Mouse (Mus musculus): ENCODE data around the gene Wdr4.

The Wdr4 gene

DNA sequence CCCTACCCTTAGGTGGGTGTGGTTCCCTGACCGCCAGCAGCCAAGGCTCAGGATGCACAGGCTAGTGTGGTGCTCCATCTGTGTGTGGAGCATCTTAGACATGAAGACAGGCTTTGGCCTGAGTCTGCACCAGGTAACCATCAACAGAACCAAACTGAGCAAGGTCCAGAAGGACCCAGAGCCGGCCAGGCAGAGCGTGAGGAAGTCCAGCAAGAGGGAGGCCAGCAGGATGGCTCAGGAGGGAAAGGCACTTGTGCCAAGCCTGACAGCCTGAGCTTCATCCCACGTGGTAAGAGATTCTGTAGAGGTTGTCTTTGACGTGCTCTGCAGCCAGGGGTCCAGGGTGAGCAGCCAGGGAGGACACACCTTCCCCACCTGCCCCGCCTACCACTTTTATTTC is 22.1 kb downstream of the Wdr4 start:
- DNase-seq (ENCODE audit: low read depth, low spot score): no peak

DNA sequence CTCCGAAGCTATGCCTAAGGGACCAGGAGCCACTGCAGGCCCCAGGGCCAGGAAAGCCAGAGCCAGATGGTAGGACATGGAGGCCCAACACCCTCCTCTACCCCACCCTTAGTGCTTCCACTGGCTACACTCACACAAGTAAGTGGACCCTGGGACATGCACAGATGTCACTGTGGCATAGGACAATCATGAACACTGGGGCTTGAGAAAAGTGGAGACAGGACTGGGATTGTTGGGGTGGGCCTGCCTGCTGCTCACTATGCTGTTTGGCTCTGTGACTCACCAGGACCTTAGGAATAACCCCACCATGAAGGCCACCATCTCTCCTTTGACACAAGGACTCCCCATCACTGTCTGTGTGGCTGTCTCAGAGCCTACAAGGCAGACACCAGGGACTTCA is 24.8 kb downstream of the Wdr4 start:
- no peak for DNase-seq (ENCODE audit: low read depth, low spot score)

DNA sequence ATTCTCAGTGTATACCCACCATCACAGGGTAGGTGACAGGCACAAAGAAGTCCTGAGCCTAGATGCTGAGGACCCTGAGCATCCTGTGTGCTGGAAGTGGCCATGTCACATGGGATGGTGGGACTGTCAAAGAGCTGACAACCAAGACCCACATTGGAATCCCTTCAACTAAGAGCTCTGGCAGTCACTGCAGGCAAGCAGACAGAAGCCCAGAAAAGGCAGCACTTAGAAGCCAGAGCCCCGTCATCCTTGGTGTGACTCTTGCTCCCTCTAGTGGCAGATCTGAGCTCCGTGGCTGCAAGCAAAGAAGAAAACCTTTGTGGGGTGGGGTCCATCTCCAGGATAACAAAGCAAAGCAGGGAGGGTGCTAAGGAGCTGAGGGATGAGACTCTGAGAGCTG is 27.4 kb downstream of the Wdr4 start:
- DNase-seq (ENCODE audit: low read depth, low spot score): peak; percentile 92

DNA sequence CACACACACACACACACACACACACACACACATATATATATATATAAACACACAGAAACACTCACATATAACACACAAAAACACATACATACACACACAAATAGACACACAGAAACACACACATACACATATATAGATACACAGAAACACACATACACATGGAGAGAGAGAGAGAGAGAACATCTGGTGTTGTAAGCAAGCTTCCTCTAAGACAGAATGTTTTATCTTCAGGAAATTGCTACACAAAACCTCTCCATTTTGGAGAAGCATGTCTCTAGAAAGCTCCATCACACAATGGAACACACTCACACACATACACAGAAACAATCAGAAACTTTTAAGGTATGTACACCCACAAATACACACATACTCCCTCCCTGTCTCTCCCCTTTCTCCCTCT is 28.4 kb downstream of the Wdr4 start:
- DNase-seq (ENCODE audit: low read depth, low spot score): no peak

DNA sequence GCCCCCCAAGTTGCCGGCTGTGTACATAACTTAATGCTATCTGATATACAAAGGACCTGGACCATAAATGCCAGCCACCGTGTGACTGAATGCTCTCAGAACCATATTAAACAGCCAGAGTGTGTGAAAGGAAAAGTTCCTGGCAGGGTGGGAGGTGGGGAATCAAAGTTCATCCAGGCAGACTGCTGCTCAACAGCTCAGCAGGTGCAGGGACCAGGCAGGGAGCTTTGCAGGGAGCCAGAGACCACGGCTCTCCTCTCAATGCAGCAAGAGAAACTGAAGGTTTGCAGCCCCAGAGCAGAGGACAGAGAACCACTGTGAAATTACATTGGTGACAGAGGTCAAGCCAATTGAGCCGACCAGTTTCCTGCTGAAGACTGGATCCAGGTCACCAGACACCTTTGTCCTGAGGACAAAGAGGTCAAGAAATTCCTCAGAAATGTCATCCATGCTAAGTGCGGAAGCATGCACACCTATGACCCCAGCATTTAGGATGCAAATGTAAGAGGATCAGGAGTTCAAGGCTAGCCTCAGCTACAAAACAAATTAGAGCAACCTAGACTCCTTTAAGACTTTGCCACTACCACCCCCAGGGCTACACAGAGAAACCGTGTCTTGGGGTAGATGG is 32.2 kb downstream of the Wdr4 start:
- peak; percentile 53 for DNase-seq (ENCODE audit: low read depth, low spot score)

DNA sequence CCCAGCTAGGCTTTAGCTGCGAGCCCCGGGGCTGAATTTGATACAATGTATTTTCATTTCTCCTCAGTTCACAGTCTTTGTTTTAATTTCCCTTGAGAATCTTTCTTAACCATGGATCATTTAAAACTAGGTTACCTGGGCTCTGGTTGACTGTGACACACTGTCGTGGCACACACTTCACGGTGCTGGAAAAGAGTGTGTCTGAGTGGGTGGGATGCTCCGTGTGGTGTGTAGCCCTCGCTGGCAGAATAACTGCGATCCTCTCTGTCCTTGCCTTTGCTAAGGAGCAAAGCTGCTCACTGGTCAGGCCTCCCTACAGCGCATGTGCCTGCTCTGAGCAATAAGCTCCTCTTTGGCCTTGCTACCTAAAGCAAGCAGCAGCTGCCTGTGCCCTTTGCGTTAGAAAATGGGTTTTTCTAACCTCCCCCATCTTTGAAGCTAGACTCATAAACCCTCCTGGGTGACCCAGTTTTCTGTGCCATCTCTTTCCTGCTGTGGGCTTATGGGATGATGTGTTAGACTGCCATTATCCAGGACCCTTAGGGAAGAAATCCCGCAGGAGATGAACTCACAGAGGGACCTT is 33.1 kb downstream of the Wdr4 start:
- no peak for DNase-seq (ENCODE audit: low read depth, low spot score)

DNA sequence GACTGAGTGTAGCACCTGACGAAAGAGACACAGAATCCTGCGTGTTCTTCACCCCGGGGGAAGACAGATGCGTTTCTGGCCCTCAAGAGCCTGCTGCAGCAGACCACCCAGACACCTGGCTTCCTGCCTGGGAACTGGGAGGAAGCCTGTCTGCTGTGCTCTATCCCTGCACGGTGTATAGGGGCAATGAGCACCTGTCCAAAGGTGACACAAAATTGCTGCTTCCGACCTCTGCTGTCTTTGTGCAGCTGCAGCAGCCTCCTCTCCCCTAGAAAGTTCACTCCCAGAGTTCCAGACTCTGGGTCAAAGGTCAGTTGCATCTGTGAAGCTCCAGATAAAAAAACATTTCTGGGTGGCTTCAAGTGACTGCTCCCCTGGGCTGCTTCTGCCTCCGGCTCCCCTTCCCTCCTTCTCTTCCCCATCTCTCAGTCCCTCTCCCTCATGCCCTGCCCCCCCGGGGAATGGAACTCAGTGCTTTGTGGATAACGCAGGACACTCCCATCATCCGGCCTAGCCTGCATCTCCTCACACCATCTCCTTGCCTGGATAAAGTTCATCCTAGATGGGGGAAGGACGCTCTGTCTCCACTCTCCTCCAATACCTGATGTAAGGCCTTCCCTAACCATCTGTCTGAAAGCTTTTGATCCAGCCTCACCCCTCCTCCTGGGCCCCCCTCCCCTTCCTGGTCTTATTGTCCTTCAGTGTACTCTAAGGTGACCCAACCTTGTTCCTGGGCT is 40.5 kb downstream of the Wdr4 start:
- DNase-seq (ENCODE audit: low read depth, low spot score): peak; percentile 65

DNA sequence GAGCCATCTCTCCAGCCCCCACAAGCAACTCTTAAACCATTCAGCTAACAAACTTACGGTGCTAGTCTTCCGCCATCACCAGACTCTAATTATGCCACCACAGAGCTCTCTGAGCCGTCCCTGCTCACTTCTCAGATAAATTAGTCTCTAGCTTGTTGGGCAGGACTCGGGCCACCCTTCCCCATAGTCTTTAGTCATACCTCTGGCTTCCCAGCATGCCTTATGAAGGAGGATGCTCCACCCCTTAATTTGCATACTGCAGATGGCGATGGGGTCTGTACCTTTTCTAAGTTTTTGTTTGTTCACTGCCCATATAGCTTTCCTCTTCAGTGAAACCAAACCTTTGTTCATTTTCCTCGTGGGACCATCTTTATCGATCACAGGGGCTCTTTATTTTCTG is 41.2 kb downstream of the Wdr4 start:
- peak; percentile 66 for DNase-seq (ENCODE audit: low read depth, low spot score)

DNA sequence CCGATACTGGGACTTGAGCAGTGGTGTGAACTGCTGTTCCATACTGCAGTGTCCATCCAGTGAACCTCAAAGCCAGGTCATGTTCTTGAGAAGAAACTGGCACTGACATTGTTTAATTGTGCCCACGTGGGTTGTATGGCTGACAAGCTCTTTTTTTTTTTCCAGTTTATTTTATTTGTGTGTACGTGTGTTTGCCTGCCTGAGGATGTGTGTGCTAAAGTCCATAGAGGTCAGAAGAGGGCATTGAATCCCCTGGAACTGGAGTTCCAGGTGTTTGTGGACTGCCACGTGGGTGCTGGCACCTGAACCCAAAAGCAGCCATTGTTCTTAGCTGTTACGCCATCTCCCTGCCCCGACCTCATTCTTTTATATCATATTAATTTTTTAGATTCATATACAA is 45.4 kb downstream of the Wdr4 start:
- no peak for DNase-seq (ENCODE audit: low read depth, low spot score)

DNA sequence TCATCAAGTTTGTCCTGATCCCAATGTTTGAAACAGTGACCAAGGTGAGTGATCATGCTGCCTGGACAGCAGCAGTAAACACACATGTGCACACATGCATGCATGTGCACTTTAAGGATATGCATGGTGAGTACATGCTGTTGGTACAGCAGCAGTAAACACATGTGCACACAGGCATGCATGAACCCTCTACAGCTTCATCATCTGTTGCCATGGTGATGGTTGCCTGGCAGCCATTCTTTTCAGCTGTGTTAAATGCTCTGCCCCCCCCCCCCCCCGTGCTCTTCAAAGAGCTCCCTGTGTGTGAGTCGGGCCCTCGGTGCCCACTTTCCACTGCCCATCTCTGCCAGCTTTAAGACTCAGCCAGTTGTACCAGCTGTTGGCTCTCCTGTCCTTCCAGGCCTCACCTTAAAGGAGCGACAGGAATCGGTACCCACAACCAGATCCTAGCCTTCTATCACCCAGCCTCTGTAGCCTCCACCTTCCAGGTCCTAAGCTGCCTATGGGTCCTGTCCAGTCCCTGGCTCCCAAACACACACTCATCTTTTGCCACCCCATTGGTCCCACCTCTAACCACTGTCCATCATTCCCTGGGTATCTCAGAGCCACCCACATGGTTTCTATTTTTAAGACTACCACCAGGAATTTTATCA is 48.9 kb downstream of the Wdr4 start:
- no peak for DNase-seq (ENCODE audit: low read depth, low spot score)

DNA sequence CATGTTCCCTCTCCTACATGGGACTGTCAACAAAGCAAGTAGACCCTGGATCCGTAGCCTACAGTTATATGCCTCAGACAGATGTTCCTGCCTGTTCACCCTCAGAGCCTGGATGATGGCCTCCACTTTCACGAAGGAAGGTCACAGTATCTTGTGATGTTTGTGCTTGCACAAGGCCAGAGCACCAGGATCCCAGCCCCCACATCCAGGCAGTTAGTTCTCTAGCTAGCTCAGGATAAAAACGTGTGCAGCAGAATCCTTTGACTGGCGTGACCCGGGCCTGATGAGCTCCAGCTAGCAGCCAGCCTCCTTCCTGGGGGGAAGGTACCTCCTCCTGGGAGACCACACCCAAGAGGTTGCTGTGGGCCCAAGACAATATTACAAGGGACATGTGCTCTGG is 51.3 kb downstream of the Wdr4 start:
- DNase-seq (ENCODE audit: low read depth, low spot score): no peak

DNA sequence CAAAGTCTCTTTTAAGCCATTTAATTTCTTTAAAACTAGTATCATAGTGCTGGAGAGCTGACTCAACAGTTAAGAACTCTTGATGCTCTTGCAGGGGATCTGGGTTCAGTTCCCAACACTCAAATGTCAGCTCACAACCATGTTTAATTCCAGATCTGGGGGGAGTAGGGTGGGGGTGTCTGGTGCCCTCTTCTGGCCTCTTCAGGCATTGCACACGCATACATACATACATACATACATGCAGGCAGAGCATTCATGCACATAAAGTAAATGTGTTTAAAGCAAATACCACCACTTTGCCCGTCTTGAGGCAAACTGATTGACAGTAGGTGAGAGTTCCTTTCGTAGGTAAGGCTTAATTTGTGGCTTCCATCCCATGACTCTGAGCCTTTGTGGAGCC is 52.9 kb downstream of the Wdr4 start:
- peak; percentile 65 for DNase-seq (ENCODE audit: low read depth, low spot score)

DNA sequence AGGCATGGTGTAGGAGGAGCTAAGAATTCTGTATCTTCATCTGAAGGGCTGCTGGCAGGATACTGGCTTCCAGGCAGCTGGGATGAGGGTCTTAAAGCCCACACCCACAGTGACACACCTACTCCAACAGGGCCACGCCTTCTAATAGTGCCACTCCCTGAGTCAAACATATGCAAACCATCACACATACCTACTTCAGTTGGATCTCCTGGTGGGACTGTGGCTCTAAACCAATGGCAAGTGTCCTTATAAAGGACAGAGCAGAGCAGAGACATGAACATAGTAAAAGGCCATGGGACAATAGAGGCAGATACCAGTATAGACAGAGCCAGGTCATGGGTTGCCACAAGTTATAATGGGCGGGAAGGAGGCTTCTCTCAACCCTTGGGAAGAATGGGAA is 57.3 kb downstream of the Wdr4 start:
- DNase-seq (ENCODE audit: low read depth, low spot score): peak; percentile 72

DNA sequence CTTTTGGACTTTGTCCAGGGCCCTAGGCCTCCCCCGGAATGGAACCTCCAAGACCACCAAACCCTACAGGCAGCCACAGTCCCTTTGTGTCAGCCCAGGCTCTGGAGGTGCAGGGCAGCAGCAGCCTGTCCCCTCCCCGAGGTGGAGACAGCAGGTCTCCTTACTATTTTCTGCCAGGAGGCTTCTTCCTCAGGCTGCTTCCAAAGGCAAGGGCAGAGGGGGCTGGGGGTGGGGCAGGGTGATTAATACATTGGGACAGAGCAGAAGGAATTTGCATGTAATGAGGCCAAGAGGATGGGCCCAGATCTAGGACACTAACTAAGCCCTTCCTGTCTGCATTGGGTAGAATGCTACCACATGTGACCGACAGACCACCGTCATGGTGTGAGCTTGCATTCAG is 59.4 kb downstream of the Wdr4 start:
- no peak for DNase-seq (ENCODE audit: low read depth, low spot score)

DNA sequence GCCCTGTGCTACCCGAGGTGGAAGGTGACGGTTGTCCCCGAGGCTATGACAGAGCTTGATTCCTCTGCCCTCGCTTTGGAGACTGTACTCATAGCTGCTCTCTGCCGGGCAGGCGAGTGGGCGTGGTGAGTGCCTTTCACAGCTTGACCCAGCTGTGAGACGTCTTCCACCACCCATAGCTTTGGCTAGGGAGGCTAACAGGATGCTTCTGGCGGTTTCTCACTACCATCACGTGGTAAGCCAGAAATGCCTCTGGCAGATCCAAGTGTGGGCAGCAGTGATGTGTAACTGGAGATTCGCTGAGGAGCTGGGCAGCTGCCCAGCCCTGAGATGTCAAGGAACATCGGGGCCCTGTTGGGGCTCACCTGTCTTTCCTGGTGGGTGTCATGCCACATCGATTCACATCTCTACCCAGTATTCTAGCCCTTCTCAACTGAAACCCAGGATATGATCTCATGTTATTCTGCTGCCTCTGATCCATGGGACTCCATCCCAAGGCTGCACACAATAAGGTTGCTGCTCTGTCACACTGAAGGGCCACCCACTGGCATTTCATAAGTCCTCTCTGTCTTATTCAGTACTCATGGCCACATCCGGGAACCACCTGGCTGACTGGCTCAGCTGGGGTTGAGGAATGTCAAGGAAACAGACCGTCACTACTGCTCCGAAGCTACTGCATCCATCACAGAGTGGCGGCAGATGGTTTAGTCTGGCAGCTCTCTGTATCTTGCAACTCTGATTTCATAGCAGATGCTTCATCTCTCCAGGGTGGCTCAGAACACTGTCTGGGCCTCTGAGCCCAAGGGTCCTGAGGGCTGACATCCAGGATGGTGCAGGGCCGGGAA is 62.8 kb downstream of the Wdr4 start:
- DNase-seq (ENCODE audit: low read depth, low spot score): peak; percentile 58

DNA sequence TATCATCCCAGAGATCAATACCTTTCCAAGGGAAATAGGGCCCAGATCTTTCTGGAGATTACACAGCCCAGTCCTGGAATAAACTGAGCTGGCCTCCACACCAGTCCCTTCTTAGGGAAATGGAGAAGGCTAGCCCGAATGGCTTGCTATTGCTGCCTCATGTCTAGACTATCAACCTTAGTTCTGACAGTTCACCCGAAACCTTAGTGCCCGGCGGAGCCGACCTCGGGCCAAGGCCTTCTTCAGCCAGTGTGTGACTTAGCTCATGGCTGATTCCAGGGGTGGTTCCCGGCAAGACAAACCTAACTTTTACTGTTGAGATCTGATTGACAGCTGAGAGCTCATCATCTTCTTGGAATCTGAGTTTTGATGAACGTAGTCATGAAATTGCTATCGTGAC is 65.7 kb downstream of the Wdr4 start:
- no peak for DNase-seq (ENCODE audit: low read depth, low spot score)

DNA sequence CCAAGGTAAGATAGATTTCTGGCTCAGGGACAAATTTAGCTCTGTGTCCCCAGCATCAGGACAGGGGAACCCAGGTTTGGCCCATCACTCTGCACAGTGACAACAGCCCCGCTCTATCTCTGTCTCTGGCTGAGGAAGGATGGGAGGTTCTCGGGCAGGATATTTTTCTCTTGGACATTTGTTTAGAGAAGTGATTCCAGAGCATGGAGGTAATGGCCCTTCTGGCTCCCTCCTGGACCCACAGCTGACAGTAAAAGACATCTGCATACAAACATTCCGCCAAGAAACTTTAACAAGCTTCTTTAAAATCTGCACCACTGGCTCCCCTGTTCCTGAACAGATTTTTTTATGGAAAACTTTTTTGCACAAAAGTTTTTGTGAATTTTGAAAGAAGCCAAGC is 66.3 kb downstream of the Wdr4 start:
- DNase-seq (ENCODE audit: low read depth, low spot score): no peak

DNA sequence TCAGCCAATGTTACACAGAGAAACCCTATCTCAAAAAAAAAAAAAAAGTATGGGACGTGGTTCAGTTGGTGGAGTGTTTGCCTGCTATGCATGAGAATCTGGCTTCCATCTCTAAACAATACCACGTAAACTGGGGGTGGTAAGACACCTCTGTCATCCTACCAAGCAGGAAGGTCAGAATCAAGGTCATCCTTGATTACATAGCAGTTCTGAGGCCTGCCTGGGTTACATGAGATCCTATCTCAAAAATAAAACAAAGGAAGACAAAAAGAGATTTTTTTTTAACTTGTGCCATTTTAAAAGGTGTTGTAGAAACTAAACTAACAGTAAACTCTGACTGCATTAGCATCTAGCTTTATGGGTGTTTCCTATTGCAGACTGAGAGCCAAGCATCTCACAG is 67.0 kb downstream of the Wdr4 start:
- DNase-seq (ENCODE audit: low read depth, low spot score): no peak

DNA sequence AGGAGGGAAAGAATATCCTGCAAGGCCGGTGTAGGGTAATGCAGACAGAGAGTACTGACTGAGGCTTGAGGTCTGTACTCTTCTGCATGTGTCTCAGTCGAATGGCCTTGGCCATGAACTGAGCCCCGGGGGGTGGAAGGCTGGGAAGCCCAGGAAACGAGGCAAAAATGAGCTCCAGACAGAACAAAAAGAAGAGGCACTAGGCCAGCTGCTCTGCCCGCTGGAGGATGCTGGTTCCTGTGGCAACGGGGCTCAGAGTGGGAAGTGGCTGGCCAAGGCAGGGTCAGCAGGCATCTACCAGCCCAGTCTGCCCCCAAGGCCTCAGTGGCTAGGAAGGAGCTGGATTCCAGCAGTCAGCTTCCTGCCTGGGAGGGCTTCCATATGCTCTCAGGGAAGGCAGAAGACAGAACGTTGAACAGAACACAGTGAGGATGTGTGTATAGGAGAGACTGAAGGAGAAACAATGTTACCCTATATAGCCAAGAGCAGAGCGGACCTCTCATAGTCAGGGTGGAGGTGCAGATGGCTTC is 68.5 kb downstream of the Wdr4 start:
- DNase-seq (ENCODE audit: low read depth, low spot score): no peak

DNA sequence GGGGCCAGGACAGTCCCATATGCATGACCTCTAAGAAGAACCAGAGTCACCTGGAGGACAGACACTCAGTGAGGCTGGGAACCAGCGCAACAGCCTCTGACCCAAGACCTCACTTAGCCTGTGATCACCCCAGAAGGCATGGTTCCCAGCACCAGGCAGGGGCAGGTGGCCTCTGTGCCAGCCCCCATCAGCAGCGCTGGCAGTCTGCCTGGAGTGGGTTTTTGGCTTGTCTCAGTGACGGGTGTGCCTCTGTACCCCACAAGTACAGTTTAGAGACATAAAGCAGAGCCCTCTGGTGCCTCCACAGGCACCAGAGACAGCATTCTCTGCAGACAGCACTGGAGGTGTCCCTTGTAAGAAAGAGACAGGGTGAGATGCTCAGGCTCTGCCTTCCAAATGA is 69.6 kb downstream of the Wdr4 start:
- no peak for DNase-seq (ENCODE audit: low read depth, low spot score)

DNA sequence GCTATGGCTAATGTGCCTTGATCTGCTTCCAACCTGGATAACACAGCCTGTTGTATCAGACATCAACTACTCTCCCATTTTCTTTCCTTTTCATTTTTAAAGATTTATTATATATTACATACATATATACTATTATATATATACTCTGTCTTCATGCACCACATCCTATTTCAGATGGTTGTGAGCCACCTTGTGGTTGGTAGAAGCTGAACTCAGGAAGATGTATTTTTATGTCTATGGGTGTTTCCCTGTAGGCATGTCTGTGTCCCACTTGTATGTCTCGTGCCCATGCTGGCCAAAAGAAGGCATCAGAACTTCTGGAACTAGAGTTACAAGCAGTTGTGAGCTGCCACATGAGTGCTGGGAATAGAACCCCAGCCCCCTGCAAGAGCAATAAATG is 71.3 kb downstream of the Wdr4 start:
- DNase-seq (ENCODE audit: low read depth, low spot score): no peak

DNA sequence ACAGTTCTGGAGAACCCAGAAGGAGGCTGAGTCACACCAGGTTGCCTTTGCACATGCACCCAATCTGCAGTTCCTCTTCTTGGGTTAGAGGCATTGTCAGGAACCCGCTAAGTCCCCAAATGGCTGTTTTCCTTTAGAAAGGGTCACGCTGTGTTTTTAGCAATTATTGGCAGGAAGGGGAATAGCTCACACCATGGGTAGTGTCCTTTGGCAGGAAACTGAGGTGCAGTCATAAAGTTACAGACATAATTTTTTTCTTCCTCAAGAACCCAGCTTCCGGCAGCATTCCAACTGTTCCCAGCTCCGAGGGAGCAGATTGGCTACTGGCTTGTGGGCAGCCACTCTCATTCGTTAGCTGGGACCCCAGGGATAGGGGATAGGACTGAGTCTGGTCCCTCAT is 72.0 kb downstream of the Wdr4 start:
- DNase-seq (ENCODE audit: low read depth, low spot score): no peak
